Mouse (Mus musculus) embryonic fibroblast, embryonic 13.5 days (primary cell): ENCODE results near the gene Gsk3a. TPM values are rescaled to one million over a fixed set of nuclear protein-coding genes. Genes with fewer than 3 reads are reported as not detected.

ENCODE experiments used
- H3K27ac ChIP-seq: 2 replicates; pipeline ENCODE4 v1.5.1; 2012; ENCODE audit warnings: low read length, control low read depth, inconsistent platforms; ENCODE audit not compliant: insufficient read depth
- H3K4me1 ChIP-seq: 2 replicates; pipeline ENCODE4 v1.6.1; 2011; ENCODE audit warnings: low read length; ENCODE audit not compliant: control insufficient read depth, insufficient read depth
- H3K4me3 ChIP-seq: 2 replicates; pipeline ENCODE4 v1.5.1; 2011; ENCODE audit warnings: mild to moderate bottlenecking, control low read depth, low read length; ENCODE audit not compliant: insufficient read depth
- CTCF ChIP-seq: IDR thresholded peaks from 2 replicates; pipeline ENCODE4 v1.5.1; 2011; ENCODE audit warnings: mild to moderate bottlenecking, control low read depth, low read length, moderate library complexity, borderline replicate concordance; ENCODE audit not compliant: insufficient read depth
- POLR2A ChIP-seq: IDR thresholded peaks from 2 replicates; pipeline ENCODE4 v1.6.1; 2011; ENCODE audit warnings: low read depth, mild to moderate bottlenecking, control low read depth, low read length, moderate library complexity
- polyA plus RNA-seq: library from polyadenylated mRNA; stranded (reverse); fragments of >200 nt; gene quantifications from 2 replicates; pipeline ENCODE4 v1.2.4, GENCODE M21; 2011; ENCODE audit warnings: low read depth; ENCODE audit not compliant: missing spikeins, insufficient read length

The Gsk3a gene
- polyA plus RNA-seq, 1 experiment = 70.6 TPM

DNA sequence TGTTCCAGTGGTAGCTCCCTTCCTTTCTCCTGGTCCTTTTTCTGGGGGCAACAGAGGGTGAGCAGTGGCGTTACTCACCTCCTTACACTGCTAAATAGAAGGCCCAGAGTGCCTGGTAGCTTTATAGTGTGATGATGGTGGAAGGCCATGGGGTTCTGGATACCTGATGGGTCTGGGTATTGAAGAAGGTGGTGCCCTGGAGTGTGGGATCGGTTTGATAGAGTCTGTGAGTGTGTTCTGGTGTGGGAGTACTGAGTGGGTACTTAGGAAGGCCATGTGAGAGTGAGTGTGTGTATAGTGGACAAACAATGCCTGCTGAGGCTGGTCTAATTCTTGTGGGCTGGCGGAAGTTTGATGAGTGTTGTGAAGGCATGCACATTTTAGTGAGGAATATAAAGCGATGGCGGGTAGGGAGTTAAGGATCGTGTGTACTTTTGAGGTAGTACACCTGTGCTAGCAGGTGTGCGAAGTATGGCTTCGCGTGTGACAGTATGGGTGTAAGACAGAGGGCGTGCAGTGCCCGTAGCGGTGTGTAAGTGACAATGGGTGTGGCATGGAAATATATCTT lies 43.6 kb upstream of the Gsk3a start:
- Histone ChIP-seq H3K27ac (peak overlapping the region; percentile 100), H3K4me1 (peaks cover 18% of the 10 kb centered on the region; the same call in 1 of the 2 replicates), H3K4me3 (no peak overlapping the region)
- TF ChIP-seq CTCF (no peak), POLR2A (no peak)

DNA sequence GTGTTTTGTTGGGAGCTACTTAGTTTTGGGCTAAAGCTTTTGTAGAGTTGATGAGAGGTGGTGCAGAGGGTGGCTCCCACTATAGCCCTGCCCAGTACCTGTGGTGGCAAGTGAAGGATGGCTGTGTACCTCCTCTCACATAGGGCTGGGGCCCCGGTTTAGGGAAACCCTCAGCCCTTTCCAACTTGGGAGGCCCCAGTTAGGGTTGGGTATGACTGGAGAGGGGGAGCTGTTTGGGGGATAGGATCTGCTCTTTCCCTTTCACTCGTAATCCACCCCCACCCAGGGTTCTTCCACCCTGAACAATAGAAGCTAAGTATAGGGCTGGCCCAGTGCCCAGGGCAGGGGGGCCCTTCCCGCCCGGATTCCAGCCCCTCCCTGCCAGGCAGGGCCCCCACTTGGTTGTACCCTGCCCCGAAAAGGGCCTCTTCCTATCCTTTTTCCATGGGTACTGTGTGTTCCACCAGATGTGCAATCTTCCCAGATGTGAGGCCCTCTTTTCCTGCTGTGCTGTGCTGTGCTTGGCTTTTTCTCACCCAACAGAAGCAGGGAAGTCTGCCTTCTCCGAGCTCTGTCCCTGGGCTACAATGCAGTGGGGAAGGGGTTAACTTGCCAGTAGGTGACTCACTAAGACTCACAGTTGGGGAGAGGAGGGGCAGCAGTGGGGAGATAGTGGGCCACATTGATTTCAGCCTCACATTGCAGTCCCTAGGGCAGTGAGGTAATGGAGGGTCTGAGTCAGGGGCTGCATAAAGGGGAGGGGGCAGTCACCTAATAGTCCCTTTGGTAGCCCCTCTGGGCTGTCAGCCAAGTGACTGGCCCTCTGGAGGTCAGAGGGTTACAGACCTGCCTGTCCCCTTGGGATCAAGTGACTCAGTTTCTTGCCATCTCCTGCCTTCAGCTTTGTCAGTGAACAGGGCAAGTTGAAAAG lies 42.5 kb upstream of the Gsk3a start:
- TF ChIP-seq POLR2A (peak; percentile 63), CTCF (no peak)
- H3K4me3 ChIP-seq = peak overlapping the region; percentile 40
- peak overlapping the region; percentile 100 for H3K27ac ChIP-seq
- peaks cover 24% of the 10 kb centered on the region for H3K4me1 ChIP-seq

DNA sequence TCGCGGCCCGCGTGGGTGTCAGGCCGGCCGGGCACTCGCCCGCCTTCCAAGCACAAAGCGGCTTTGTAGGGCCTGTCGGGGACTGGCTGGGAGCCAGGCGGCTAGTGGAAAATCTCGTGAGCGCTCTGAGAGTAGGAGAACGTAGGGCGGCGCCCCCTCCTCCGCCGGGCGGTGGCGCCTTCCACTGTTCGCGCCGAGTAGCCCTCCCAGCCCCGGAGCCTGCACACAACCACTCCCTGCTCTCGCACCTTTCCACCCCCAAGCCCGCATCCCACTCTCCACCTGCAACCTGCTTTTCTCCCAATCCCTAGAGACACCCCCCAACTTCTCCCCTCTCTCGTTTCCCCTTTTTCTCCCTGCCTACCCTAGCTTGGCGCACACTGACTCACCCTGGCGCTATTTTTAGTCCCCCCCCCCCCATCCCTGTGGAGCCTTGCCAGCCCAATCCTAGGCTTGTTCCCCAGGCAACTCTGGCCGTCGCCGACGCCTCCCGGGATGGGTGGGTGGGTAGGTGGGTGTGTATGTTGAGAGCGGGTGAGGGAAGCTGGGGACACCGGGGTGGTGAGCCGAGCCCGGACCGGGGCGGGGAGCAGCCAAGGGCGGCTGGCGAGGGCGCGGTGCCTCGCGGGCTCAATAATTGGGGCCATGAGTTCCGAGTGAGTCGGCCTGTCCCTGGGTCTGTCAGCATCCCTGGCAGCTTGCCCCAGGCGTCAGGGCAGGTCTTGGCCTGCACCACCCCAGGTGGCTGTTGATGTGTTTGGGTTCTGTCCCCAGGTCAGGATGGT lies 41.6 kb upstream of the Gsk3a start:
- Histone ChIP-seq H3K4me3 (peak overlapping the region; percentile 40), H3K4me1 (peaks cover 24% of the 10 kb centered on the region), H3K27ac (peak overlapping the region; percentile 100)
- no peak for TF ChIP-seq CTCF
- peak; percentile 39; the same call in 1 of the 2 replicates for TF ChIP-seq POLR2A

DNA sequence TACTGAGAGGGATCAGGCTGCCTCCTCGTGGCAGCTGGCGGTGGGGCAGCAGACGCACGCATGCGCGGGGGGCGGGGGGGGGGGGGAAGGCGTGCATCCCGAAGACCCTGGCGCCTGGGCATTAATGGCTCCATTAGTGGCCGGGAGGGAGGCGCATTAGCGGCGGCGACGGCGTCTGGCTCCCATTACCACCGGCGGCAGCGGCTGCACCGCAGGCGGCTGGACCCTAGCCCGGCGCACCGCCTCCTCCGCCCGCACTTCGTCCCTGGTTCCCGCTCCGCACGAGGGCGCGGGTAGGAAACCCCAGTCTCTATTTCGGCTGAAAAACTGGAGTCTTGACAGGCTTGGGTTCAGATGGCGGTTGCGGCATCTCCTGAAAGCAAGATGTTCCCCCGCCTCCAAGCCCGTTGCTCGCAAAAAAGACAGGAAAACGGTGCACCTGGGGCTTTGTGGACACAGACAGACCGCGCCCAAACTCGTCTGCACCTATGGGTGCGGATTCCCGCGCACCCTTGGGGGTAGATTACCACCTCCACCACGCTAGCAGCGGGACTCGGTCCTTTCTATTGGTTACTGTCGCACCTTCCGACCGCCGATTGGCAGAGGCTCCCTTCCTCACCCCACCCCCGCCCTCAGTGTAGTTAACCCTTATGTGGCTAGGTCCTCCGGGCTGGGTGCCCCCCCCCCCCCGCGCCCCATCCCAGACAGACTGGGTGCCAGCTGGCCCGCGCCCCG lies 40.9 kb upstream of the Gsk3a start:
- Histone ChIP-seq H3K4me3 (peak overlapping the region; percentile 44), H3K27ac (peak overlapping the region; percentile 100), H3K4me1 (peaks cover 24% of the 10 kb centered on the region)
- peak; percentile 70 for TF ChIP-seq POLR2A
- peak; percentile 75; the same call in 1 of the 2 replicates for TF ChIP-seq CTCF

DNA sequence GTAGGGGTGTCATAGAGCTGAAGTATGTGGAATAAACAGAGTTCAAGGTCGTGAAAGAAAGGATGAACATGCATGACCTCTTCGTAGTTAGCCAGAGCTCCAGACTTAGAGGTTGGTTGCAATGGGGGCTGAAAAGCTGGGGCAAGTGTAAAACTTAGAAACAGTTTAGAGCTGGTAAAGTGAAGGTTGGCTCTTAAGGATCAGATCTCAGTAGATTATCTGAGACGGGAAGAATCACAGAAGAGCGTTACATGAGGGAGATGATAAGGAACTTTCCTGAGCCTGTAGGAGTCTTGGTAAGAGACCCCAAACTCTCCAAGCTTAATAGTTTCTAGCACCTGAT lies 40.3 kb upstream of the Gsk3a start:
- TF ChIP-seq CTCF (no peak), POLR2A (no peak)
- H3K4me1 ChIP-seq = peaks cover 24% of the 10 kb centered on the region

DNA sequence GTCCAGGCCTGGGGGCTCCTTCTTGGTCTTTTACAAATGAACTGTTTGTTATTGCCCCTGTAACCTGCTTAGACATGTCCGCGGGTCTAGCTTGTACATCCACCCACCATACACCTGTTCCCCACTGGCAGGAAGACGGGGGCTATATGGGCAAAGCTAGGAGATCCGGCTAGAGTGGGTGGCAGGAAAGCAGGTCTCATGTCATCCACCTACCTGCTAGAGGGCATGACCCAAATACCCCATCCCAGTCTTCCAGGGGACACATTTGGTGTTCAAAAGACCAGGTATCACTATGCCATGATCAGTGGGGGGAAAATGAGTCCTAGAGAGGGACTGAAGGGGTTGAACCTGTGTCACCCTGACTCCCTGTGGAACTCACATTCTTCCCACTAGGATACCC lies 39.8 kb upstream of the Gsk3a start:
- Histone ChIP-seq H3K4me1 (peaks cover 24% of the 10 kb centered on the region), H3K4me3 (no peak overlapping the region), H3K27ac (peak overlapping the region; percentile 81)
- TF ChIP-seq CTCF (no peak), POLR2A (0 out of 2 replicates have a peak, but pooled peaks have one; percentile 6)

More for the DNA sequence above, 40.3 kb upstream of the Gsk3a start:
- peak overlapping the region; percentile 41 for H3K4me3 ChIP-seq
- H3K27ac ChIP-seq = peak overlapping the region; percentile 81

DNA sequence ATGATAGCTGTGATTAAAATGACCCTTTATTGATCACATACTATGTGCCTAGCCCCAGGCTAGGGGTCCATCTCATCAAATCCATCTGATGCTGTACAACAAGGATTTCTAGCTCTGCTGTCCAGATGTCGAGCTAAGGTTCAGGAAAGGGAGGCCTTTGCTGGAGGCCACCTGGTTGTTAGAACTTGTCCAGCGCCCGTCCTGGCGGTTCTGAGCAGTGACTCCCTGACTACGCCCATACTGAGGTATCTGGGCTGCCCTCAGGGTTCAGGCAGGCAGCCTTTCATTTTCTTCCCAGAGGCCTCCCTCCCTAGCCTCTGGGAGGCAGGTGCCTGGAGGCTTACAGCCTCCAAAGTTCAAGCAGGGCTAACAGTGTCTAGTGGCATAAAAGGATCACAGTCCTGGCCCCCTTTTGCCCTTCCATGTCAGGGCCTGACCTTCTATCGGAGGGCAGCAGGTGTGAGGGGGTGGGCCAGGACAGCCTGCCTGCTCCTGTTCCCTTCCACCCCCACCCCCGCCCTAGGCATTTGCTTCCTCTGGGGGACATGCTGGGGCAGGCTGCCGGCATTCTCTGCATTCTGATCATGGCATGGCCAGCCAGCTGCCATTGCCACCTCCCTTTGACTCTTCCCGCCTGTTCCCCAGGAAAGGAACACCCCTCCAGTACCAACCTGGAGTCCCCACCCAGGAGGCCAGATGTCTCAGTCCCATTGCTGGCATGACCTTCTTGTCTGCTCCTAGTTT lies 38.1 kb upstream of the Gsk3a start:
- Histone ChIP-seq H3K4me1 (peaks cover 14% of the 10 kb centered on the region), H3K27ac (peak overlapping the region; percentile 28), H3K4me3 (no peak overlapping the region)
- TF ChIP-seq POLR2A = no peak
- TF ChIP-seq CTCF = no peak

DNA sequence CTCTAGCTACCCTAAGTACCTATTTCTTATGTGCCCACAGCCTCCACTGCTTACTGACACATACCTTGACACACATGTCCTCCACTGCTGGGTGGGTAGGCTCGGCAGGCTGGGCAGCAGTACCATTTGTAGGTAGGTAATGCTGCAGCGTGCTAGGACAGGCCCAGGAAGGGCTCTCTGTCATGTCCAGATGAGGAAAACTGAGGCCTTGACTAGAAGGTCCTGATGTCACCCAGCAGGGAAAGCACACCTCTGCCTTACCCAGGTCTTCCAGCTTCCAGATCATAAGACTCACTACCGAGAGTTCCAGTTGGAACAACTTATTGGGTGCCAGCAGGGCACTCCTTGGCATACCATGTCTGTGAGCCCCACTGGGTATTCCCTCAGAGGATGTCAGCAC lies 37.3 kb upstream of the Gsk3a start:
- no peak overlapping the region for H3K4me3 ChIP-seq
- H3K4me1 ChIP-seq = peaks cover 14% of the 10 kb centered on the region
- H3K27ac ChIP-seq = no peak overlapping the region
- no peak for TF ChIP-seq CTCF
- no peak for TF ChIP-seq POLR2A
